Mouse (Mus musculus): ENCODE results near the gene Pnkp.

DNA sequence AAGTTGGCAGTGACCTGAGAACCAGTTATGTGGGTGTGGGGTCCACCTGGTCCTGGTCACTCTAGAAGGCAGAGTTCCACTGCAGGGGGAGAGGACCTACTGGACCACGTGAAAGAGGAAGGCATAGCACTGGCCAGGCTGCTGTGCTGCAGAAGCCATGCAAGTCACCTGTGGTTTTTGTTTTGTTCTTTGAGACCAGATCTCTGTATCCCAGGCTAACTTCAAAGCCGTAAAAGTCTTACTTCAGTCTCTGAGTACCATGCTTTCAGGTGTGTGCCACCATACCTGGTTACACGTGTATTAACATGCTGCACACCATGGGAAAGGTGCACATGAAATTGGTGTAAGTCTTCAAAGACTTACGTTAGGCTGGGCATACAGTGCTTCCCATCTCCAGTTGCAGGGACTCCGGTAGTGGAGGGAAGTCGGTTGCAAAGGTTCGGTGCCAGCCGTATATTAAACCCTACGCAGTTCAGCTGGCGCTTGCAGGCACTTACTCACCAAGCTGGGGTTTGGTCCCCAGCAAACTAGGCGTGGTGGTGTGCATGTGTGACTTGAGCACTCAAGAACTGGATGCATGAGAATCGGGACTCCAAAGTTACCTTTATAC is 5.2 kb upstream of the Pnkp start:
- TF ChIP-seq CTCF (IDR thresholded peaks at IDR 0.05; ENCODE audit: extremely low read depth, insufficient read depth, insufficient read length, insufficient replicate concordance) (no peak), POLR2A (IDR thresholded peaks at IDR 0.05; ENCODE audit: low read depth, low read length) (no peak)

Data from spleen, adult 2 months (tissue).